Mouse (Mus musculus) C2C12 (cell line): ENCODE data around the gene Akap6.

Experiments used
- CEBPB ChIP-seq: IDR thresholded peaks from one replicate; pipeline ENCODE4 v1.6.1; 2011; ENCODE audit warnings: low read depth, mild to moderate bottlenecking, control low read depth, moderate library complexity
- CTCF ChIP-seq: IDR thresholded peaks from one replicate; pipeline ENCODE4 v1.5.1; 2011; ENCODE audit not compliant: control insufficient read depth, insufficient read depth, insufficient read length
- FOSL1 ChIP-seq: IDR thresholded peaks from one replicate; pipeline ENCODE4 v1.8.0; 2011; ENCODE audit warnings: mild to moderate bottlenecking, low read length; ENCODE audit not compliant: poor library complexity, insufficient read depth, severe bottlenecking
- MAX ChIP-seq: IDR thresholded peaks from one replicate; pipeline ENCODE4 v1.6.1; 2011; ENCODE audit warnings: mild to moderate bottlenecking, control low read depth
- MYOD1 ChIP-seq: IDR thresholded peaks from one replicate; pipeline ENCODE4 v1.6.1; 2011; ENCODE audit warnings: low read depth; ENCODE audit not compliant: control insufficient read depth, insufficient read length
- MYOG ChIP-seq: IDR thresholded peaks from one replicate; pipeline ENCODE4 v1.6.1; 2011; ENCODE audit not compliant: control insufficient read depth, insufficient read length; ENCODE audit errors: extremely low read depth
- USF1 ChIP-seq: IDR thresholded peaks from one replicate; pipeline ENCODE4 v1.6.1; 2011; ENCODE audit warnings: low read depth, mild to moderate bottlenecking, control low read depth, moderate library complexity

DNA sequence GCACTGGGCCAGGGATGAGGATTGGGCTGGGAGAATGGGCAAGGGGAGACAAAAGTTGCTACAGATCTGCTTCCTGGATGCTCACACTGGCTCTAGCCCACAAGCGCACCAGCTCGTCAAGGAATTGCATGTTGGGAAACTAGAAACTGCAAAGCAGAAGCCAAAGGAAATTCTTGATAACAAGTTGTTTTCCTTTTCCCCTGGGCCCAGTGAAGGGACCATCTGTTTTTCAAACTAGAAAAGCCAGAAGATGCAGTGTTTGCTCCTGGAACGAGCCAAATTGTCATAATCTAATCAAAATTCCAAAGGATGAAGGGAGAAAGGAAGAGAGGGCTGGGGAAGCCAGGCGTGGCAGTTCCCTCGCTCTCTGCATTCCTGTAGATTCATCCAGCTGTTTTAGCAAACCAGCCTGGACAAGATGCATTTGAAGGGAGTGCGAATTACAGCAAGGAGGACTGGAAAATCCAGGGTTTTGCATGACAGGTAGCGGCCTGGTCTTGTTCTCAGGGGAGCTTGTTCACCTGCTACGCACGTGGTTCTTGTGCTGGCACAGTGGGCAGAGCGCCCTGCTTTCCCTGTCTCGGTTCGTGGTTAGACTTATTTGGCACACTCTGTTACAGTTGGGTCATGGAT lies 136.8 kb downstream of the Akap6 start:
- TF ChIP-seq CTCF (no peak), USF1 (no peak), MAX (peak; percentile 48), MYOG (no peak), CEBPB (no peak), FOSL1 (no peak), MYOD1 (peak; percentile 40)
